Mouse (Mus musculus): ENCODE results near the gene C5ar1.
"Not testable (repeated sequence)": the region's sequence is repeated elsewhere in the genome, so short reads cannot be mapped to it uniquely, and the experiment has no call there.

The C5ar1 gene

GRCm38 (mm10) chr7:16274922-16275890, 15.9 kb upstream of the C5ar1 start:
- no peak for DNase-seq (ENCODE audit: inconsistent ontology term)

GRCm38 (mm10) chr7:16273766-16274140, 14.4 kb upstream of the C5ar1 start:
- DNase-seq (ENCODE audit: inconsistent ontology term) = no peak

- peak; percentile 96 for DNase-seq (ENCODE audit: inconsistent ontology term)
These were observed 13.9 kb upstream of the C5ar1 start, which contains the start of gene Inafm1 for GRCm38 (mm10) chr7:16273081-16273765. Inafm1 (minus strand) TSS chr7:16273617.

GRCm38 (mm10) chr7:16272681-16273080, 13.3 kb upstream of the C5ar1 start:
- DNase-seq (ENCODE audit: inconsistent ontology term) = peak; percentile 86

GRCm38 (mm10) chr7:16271139-16271538, 11.8 kb upstream of the C5ar1 start:
- no peak for DNase-seq (ENCODE audit: inconsistent ontology term)

- DNase-seq (ENCODE audit: inconsistent ontology term) = not testable (repeated sequence)
These were observed 7.3 kb upstream of the C5ar1 start for GRCm38 (mm10) chr7:16266593-16266992.

GRCm38 (mm10) chr7:16265856-16266255, 6.5 kb upstream of the C5ar1 start:
- DNase-seq (ENCODE audit: inconsistent ontology term) = no peak

- no peak for DNase-seq (ENCODE audit: inconsistent ontology term)
These were observed 4.5 kb upstream of the C5ar1 start for GRCm38 (mm10) chr7:16263843-16264242.

GRCm38 (mm10) chr7:16263015-16263787, 3.9 kb upstream of the C5ar1 start:
- peak; percentile 43 for DNase-seq (ENCODE audit: inconsistent ontology term)

GRCm38 (mm10) chr7:16261097-16261496, 1.8 kb upstream of the C5ar1 start:
- no peak for DNase-seq (ENCODE audit: inconsistent ontology term)

- no peak for DNase-seq (ENCODE audit: inconsistent ontology term)
These were observed 1.5 kb downstream of the C5ar1 start for GRCm38 (mm10) chr7:16257830-16258229.

GRCm38 (mm10) chr7:16255963-16256362, 3.4 kb downstream of the C5ar1 start:
- DNase-seq (ENCODE audit: inconsistent ontology term) = not testable (repeated sequence)

- DNase-seq (ENCODE audit: inconsistent ontology term) = peak; percentile 9
These were observed 5.1 kb downstream of the C5ar1 start for GRCm38 (mm10) chr7:16254195-16254594.

GRCm38 (mm10) chr7:16250687-16251086, 8.7 kb downstream of the C5ar1 start:
- no peak for DNase-seq (ENCODE audit: inconsistent ontology term)

- no peak for DNase-seq (ENCODE audit: inconsistent ontology term)
These were observed 13.4 kb downstream of the C5ar1 start for GRCm38 (mm10) chr7:16245958-16246357.

GRCm38 (mm10) chr7:16244067-16244466, 15.3 kb downstream of the C5ar1 start, which contains the start of gene C5ar2:
C5ar2 (minus strand) TSS chr7:16244154.
- DNase-seq (ENCODE audit: inconsistent ontology term) = no peak

GRCm38 (mm10) chr7:16242198-16242597, 17.1 kb downstream of the C5ar1 start:
- DNase-seq (ENCODE audit: inconsistent ontology term) = no peak

- no peak for DNase-seq (ENCODE audit: inconsistent ontology term)
These were observed 17.6 kb downstream of the C5ar1 start for GRCm38 (mm10) chr7:16241787-16242186.

- no peak for DNase-seq (ENCODE audit: inconsistent ontology term)
These were observed 18.4 kb downstream of the C5ar1 start for GRCm38 (mm10) chr7:16240978-16241303.

GRCm38 (mm10) chr7:16240281-16240977, 18.9 kb downstream of the C5ar1 start:
- DNase-seq (ENCODE audit: inconsistent ontology term) = no peak

- no peak for DNase-seq (ENCODE audit: inconsistent ontology term)
These were observed 19.8 kb downstream of the C5ar1 start for GRCm38 (mm10) chr7:16239554-16239997.
